Mouse (Mus musculus): Measurements from ENCODE around the gene Nfic.

GRCm38 (mm10) chr10:81415549-81416310 lies 39.7 kb downstream of the Nfic start:
- TF ChIP-seq POLR2A (IDR thresholded peaks at IDR 0.05; ENCODE audit: control insufficient read depth, extremely low read depth, insufficient read depth, low read length, poor library complexity) (no peak), CTCF (IDR thresholded peaks at IDR 0.05; ENCODE audit: borderline replicate concordance, control insufficient read depth, extremely low read depth, insufficient read depth, low read length, poor library complexity) (no peak)

Measured in thymus, adult 2 months (tissue).